Mouse (Mus musculus) erythroblast, embryonic 14.5 days (primary cell): ENCODE data around the gene Mapk1ip1l. TPM values are rescaled to one million over a fixed set of nuclear protein-coding genes. Genes with fewer than 3 reads are reported as not detected.
A peak's percentile ranks its signal among the peaks of the same experiment; 100 is the strongest.

Experiments used
- H3K27me3 ChIP-seq: 2 replicates; pipeline ENCODE4 v1.6.1; 2012; ENCODE audit warnings: inconsistent platforms; ENCODE audit not compliant: control insufficient read depth
- H3K36me3 ChIP-seq: 2 replicates; pipeline ENCODE4 v1.6.1; 2012; ENCODE audit warnings: mild to moderate bottlenecking, inconsistent platforms; ENCODE audit not compliant: control insufficient read depth
- H3K4me1 ChIP-seq: 2 replicates; pipeline ENCODE4 v1.6.1; 2012; ENCODE audit warnings: inconsistent platforms; ENCODE audit not compliant: control insufficient read depth
- H3K4me3 ChIP-seq: replicated peaks from 2 replicates; pipeline ENCODE3; 2012; ENCODE audit warnings: moderate library complexity, mild to moderate bottlenecking, inconsistent platforms
- H3K9me3 ChIP-seq: 2 replicates; pipeline ENCODE4 v1.6.1; 2012; ENCODE audit warnings: low read length, inconsistent platforms, mixed read lengths; ENCODE audit not compliant: control insufficient read depth
- GATA1 ChIP-seq: IDR thresholded peaks from 2 replicates; pipeline ENCODE4 v1.6.1; 2012; ENCODE audit warnings: low read length, inconsistent platforms, mixed read lengths
- TAL1 ChIP-seq: IDR thresholded peaks from 3 replicates; pipeline ENCODE4 v1.6.1; 2012; ENCODE audit warnings: low read length, inconsistent platforms, mixed read lengths
- polyA plus RNA-seq: library from polyadenylated mRNA; stranded (reverse); fragments of >175 nt; gene quantifications from 2 replicates; pipeline ENCODE4 v1.2.3, GENCODE M21; 2012

Gene Mapk1ip1l
- polyA plus RNA-seq, 1 experiment, result 6.5 TPM

DNA sequence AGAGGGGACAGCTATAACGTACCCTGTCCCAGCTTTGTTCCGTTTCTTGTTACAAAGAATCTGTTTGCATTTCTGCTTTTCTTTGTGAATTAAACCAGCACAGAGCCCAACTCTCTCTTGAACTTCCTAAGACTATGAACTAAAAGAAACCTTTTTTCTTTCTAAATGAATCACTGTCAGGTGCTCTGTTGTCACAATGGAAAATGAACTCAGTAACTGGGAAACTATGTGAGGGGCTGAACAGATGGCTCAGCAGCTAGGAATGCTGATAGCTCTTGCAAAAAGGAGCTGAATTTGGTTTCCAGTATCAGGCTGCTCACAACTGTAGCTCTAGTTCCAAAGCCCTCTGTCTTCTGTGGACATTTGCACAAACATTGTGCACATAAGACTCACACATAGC is 52.9 kb downstream of the Mapk1ip1l start:
- H3K9me3 ChIP-seq, result no peaks in the 10 kb centered on the region
- H3K4me3 ChIP-seq, result no peak overlapping the region
- no peaks in the 10 kb centered on the region for H3K36me3 ChIP-seq
- H3K27me3 ChIP-seq, result no peaks in the 10 kb centered on the region
- TF ChIP-seq TAL1, result no peak
- TF ChIP-seq GATA1, result no peak
- peaks cover 28% of the 10 kb centered on the region for H3K4me1 ChIP-seq

DNA sequence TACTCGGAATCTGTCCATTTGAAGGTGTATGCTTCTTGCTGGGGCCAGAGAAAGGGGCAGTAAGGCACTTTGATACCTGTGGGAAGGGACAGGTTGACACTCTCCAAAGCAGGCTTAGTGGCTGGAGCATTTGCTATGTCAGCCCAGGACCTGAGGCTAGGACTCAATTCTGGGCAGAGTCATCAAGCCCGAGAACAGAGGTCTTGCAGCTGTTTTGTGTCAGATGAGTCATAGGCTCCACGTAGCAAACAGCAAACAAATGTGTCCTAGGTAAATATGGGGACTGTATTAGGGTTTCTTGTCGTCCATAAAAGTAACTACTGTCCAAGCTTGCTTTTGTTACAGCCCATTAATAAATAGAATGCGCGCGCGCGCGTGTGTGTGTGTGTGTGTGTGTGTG is 54.2 kb downstream of the Mapk1ip1l start:
- Histone ChIP-seq H3K9me3 (no peaks in the 10 kb centered on the region), H3K4me1 (peaks cover 20% of the 10 kb centered on the region), H3K36me3 (no peaks in the 10 kb centered on the region), H3K27me3 (no peaks in the 10 kb centered on the region), H3K4me3 (no peak overlapping the region)
- no peak for TF ChIP-seq TAL1
- no peak for TF ChIP-seq GATA1

DNA sequence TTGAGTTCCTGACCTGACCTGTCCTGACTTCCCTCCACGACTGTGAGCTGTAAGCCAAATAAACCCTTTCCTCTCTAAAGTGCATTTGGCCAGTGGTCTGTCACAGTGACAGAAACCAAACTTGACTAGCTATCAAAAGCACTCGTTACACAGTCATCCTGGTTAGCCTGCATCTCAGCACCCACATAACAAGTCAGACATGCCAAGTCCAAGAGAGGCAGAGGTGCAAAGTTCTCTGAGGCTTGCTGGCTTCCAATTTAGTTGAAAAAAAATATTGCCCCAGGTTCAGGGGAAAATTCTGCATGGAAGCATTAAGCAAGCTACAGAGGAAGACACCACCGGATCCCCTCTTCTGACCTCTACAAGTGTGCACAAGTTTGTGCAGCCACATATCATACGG is 55.2 kb downstream of the Mapk1ip1l start:
- H3K4me3 ChIP-seq, result no peak overlapping the region
- no peaks in the 10 kb centered on the region for H3K27me3 ChIP-seq
- peaks cover 19% of the 10 kb centered on the region for H3K4me1 ChIP-seq
- TF ChIP-seq TAL1 (no peak), GATA1 (no peak)
- H3K36me3 ChIP-seq, result no peaks in the 10 kb centered on the region
- no peaks in the 10 kb centered on the region for H3K9me3 ChIP-seq

DNA sequence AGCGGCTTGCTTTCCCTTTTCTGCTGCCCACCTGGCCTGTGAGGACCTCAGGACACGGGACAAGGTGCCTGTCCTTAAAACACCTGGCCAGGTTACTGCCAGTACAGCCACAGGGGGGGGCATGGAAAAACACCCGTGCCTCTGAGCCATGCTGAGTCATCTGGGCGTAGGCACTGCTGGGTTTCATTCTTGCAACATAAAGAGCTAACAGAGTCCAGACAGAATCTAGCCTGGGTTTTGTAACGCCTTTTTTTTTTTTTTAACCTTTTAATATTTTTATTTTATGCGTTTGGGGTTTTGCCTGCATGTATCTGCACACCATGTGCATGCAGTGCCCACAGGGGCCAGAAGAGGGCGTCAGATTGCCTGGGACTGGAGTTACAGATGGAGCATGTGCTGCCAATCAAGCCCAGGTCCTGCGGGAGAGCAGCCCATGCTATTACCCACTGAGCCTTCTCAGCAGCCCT is 56.1 kb downstream of the Mapk1ip1l start:
- no peaks in the 10 kb centered on the region for H3K27me3 ChIP-seq
- TF ChIP-seq TAL1 (no peak), GATA1 (no peak)
- H3K36me3 ChIP-seq, result no peaks in the 10 kb centered on the region
- peaks cover 19% of the 10 kb centered on the region for H3K4me1 ChIP-seq
- H3K4me3 ChIP-seq, result peak overlapping the region; percentile 18
- no peaks in the 10 kb centered on the region for H3K9me3 ChIP-seq

DNA sequence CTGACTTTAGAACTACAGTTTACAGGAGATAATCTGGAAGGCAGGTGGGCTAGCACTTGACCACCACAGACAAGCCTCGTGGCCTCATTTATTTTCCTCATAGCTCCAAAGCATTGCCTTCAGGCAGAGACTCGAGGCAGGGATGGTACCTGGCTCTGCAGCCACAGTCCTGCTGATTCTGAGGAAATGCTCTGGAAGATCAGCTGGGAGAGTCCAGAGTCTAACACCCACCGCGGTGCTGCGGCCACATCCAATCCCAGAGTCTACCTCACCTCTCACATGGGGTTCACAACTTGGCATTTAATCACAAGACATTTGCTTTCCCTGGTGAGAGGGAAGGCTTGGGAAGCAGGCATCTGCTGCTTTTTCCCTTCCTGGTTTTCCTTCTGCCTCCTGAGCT is 56.9 kb downstream of the Mapk1ip1l start:
- no peaks in the 10 kb centered on the region for H3K27me3 ChIP-seq
- H3K4me1 ChIP-seq, result peaks cover 19% of the 10 kb centered on the region
- no peaks in the 10 kb centered on the region for H3K9me3 ChIP-seq
- TF ChIP-seq TAL1 (no peak), GATA1 (no peak)
- no peak overlapping the region for H3K4me3 ChIP-seq
- no peaks in the 10 kb centered on the region for H3K36me3 ChIP-seq

DNA sequence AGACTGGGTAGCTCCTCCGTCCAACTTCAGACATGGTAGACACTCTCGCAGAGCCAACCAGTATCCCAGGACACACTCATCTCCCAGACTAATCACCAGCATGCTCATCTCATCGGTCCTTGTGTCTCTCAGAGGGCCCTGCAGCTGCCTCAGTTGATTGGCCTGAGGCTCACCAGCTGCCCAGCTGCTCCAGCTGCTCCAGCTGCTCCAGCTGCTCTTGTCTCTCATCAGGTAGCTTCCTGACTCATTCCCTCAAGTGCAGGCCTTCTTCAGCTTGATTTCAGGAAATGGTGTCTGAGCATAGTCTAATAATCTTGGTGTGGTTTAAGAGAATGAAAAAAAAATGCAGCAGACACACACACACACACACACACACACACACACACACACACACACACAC is 58.6 kb downstream of the Mapk1ip1l start:
- H3K4me1 ChIP-seq, result peaks cover 19% of the 10 kb centered on the region
- no peak overlapping the region for H3K4me3 ChIP-seq
- H3K36me3 ChIP-seq, result no peaks in the 10 kb centered on the region
- H3K9me3 ChIP-seq, result no peaks in the 10 kb centered on the region
- no peaks in the 10 kb centered on the region for H3K27me3 ChIP-seq
- TF ChIP-seq GATA1, result no peak
- TF ChIP-seq TAL1, result no peak

DNA sequence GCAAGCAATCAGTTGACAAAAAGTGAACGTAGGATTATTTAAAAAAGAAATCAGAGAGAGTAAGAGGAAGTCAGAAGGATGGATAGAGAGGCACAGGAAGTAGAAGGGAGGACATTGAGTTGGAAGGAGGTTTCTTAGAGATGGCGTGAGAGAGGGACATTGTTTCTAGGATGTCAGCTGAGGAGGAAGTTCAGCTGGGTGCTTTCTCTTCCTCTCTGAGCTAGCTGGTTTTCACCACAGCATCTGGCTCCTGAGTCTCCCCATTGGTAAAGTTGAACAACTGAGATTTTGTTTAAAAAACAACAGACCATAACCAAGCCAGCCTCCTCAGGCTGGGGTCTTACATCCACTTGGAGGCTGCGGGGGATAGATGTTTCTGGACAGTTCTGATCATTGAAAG is 61.5 kb downstream of the Mapk1ip1l start:
- H3K36me3 ChIP-seq, result no peaks in the 10 kb centered on the region
- peaks cover 6% of the 10 kb centered on the region for H3K4me1 ChIP-seq
- no peaks in the 10 kb centered on the region for H3K27me3 ChIP-seq
- no peak overlapping the region for H3K4me3 ChIP-seq
- TF ChIP-seq TAL1, result no peak
- TF ChIP-seq GATA1, result no peak
- no peaks in the 10 kb centered on the region for H3K9me3 ChIP-seq

DNA sequence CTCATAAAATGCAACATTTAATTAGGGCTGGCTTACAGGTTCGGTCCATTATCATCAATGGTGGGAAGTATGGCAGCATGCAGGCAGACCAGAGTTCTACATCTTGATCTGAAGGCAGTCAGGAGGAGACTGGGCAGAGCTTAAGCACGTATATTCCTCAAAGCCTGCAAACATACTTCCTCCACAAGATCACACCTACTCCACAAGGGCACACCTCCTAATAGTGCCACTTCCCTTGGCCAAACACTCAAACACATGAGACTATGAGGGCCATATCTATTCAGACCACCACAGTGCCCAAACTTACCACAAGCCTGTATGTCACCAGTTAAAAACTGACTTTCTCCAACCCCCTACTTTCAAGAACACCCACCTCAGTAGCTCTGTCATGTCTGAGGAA is 63.4 kb downstream of the Mapk1ip1l start:
- H3K9me3 ChIP-seq, result no peaks in the 10 kb centered on the region
- no peaks in the 10 kb centered on the region for H3K27me3 ChIP-seq
- TF ChIP-seq GATA1 (no peak), TAL1 (no peak)
- H3K4me1 ChIP-seq, result peaks cover 13% of the 10 kb centered on the region
- H3K4me3 ChIP-seq, result no peak overlapping the region
- H3K36me3 ChIP-seq, result no peaks in the 10 kb centered on the region

DNA sequence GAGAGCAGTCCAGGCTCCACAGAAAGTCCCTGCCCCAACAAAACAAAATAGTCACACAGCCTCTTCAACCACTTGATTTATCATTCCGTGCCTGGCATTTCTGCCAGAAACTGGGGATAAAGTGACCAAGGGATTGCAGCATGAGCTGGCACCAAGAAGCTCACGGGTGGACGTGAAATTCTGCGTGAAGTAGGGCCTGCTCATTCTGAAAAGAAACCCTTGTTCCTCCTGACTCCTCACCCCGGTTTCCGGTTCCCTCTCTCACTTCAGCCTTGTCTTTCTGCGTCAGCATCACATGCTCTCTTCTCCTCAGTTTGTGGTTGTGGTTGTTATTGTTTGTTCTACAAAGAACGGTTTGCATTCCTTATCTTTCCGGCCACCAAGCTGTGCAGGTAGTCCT is 63.8 kb downstream of the Mapk1ip1l start:
- Histone ChIP-seq H3K4me3 (no peak overlapping the region), H3K27me3 (no peaks in the 10 kb centered on the region), H3K9me3 (no peaks in the 10 kb centered on the region), H3K36me3 (no peaks in the 10 kb centered on the region), H3K4me1 (peaks cover 18% of the 10 kb centered on the region)
- TF ChIP-seq GATA1, result no peak
- TF ChIP-seq TAL1, result no peak

DNA sequence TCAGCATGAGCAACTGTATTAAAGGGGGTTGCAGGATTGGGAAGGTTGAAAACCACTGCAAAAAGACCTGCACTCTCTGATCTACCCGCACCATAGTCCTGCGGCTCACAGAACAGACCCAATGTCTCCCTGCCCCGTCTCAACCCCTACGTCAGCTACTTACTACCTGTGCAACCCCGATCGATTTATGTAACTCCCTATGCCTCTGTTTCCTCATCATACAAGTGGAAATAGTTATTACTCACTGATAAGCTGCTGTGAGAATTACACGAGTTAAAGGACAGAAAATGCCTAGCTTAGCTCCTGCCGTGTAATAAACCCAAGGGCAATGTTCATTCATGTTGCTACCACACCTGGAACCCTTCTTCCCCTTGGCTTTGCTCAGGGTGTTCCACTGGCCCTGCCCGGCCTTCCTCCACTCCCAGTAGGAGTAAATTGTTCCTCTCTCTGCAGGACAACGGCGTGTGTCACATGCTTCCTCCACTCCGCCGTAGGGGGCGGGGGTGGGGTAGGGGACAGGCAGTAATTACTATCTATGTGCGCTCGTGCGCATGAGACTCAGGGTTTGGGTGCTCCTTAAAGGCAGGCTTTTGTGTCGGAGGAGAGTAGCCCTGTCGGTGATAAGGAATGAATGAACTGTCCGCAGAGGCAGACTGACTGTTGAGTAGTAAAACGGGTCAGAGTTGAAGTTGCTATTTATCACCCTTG is 66.8 kb downstream of the Mapk1ip1l start:
- Histone ChIP-seq H3K4me3 (peak overlapping the region; percentile 14), H3K4me1 (peaks cover 24% of the 10 kb centered on the region), H3K36me3 (no peaks in the 10 kb centered on the region), H3K9me3 (no peaks in the 10 kb centered on the region), H3K27me3 (peaks cover 2% of the 10 kb centered on the region)
- no peak for TF ChIP-seq GATA1
- no peak for TF ChIP-seq TAL1
